Mouse (Mus musculus): ENCODE measurements at regions not wholly inside any gene's neighbourhood (a gene's known extent, or its start where the extent isn't known, plus 50 kb on each side); places are given as distances from the start of the nearest gene placed in this dataset.

DNA sequence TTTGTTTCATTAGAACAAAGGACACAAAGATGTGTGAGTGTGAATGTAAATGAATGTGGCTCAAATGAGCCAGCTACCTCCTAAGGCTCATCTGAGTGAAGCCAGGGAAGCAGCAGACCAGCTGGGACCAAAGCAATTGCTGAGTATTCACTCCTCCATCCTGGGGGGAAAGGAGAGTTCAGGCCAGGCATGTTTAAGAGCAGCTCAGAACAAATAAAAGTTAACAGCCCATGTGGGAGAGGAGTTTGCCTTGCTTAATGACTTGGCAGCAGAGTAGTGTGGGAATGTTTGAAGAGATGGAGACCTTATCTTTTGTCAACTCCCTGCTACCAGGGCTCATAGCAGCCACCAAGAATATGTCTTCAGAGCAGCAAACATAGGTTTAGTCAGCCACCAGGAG, 685.0 kb upstream of the Dpp10 start:
- TF ChIP-seq EP300 (IDR thresholded peaks at IDR 0.05; ENCODE audit: low read depth) (no peak), CTCF (IDR thresholded peaks at IDR 0.05; ENCODE audit: low read depth) (no peak)
